8 mouse cellular contexts compared by ENCODE assay signal in the genomic region with DNA sequence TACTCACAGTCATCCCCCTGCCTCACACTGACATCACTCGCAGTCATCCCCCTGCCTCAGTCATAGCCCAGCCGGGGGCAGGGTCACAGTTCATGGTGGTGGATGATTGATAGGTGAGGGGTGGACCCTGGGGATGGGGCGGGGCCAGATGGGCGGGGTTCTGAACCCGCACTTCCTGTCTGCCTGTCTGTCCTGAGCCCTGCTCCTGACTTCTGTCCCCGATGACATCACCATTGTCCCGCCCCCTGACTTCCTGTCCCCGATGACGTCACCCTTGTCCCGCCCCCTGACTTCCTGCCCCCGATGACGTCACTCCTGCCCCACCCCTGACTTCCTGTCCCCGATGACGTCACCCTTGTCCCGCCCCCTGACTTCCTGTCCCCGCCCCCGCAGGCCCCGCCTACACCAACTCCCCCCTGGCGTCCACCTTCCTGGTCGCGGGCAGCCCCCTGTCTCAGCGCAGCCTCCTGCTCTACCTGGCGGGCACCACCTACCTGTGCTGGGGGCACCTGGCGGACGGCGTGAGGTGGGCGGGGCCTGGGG. TPM values are rescaled to one million over a fixed set of nuclear protein-coding genes. Genes with fewer than 3 reads are reported as not detected.
DNase-seq lines count a peak whose midpoint lies in the region; ATAC-seq lines count a peak whose summit lies in the region.

No protein-coding gene starts in this region.

- H3K4me3 ChIP-seq in embryonic facial prominence, embryonic 15.5 days (replicated peaks): 0 out of 2 replicates have a peak overlapping the region, but pooled peaks have one; percentile 3
- peak overlapping the region; percentile 81 for H3K4me3 ChIP-seq in megakaryocyte, embryonic 14.5 days (replicated peaks)
- H3K4me3 ChIP-seq in stomach, embryonic 15.5 days (replicated peaks): no peak overlapping the region

- H3K4me1 ChIP-seq in embryonic facial prominence, embryonic 15.5 days: no peaks in the 10 kb centered on the region
- no peaks in the 10 kb centered on the region; the same call in 1 of the 2 replicates for H3K4me1 ChIP-seq in megakaryocyte, embryonic 14.5 days
- no peaks in the 10 kb centered on the region for H3K4me1 ChIP-seq in stomach, embryonic 15.5 days

- H3K36me3 ChIP-seq in embryonic facial prominence, embryonic 15.5 days: peaks cover 20% of the 10 kb centered on the region; the same call in 1 of the 2 replicates
- H3K36me3 ChIP-seq in megakaryocyte, embryonic 14.5 days (replicated peaks; ENCODE audit: low read length): peaks cover 8% of the 10 kb centered on the region
- H3K36me3 ChIP-seq in stomach, embryonic 15.5 days: peaks cover 27% of the 10 kb centered on the region; the same call in 1 of the 2 replicates

- H3K4me2 ChIP-seq in embryonic facial prominence, embryonic 15.5 days (replicated peaks): no peak overlapping the region
- no peak overlapping the region for H3K4me2 ChIP-seq in stomach, embryonic 15.5 days

- H3K9ac ChIP-seq in embryonic facial prominence, embryonic 15.5 days: no peak overlapping the region
- H3K9ac ChIP-seq in stomach, embryonic 15.5 days: no peak overlapping the region

- peaks cover 35% of the 10 kb centered on the region for H3K9me3 ChIP-seq in embryonic facial prominence, embryonic 15.5 days (replicated peaks)
- H3K9me3 ChIP-seq in megakaryocyte, embryonic 14.5 days: peaks cover 54% of the 10 kb centered on the region
- H3K9me3 ChIP-seq in stomach, embryonic 15.5 days: peaks cover 18% of the 10 kb centered on the region

- ATAC-seq in embryonic facial prominence, embryonic 15.5 days (ENCODE audit: insufficient number of reproducible peaks, low FRiP score, low TSS enrichment, low read depth): 0 out of 2 replicates have a peak, but pooled peaks have one; percentile 50
- peak; percentile 61; the same call in 1 of the 2 replicates for ATAC-seq in stomach, embryonic 15.5 days (ENCODE audit: insufficient read depth, low FRiP score, low read depth)

- WGBS in embryonic facial prominence, embryonic 15.5 days: 80% methylated on average over 27 of the region's 27 CpGs
- 83% methylated on average over 27 of the region's 27 CpGs for WGBS in stomach, embryonic 15.5 days

- no peaks in the 10 kb centered on the region for H3K27me3 ChIP-seq in embryonic facial prominence, embryonic 15.5 days
- H3K27me3 ChIP-seq in megakaryocyte, embryonic 14.5 days (replicated peaks): no peaks in the 10 kb centered on the region
- H3K27me3 ChIP-seq in stomach, embryonic 15.5 days (replicated peaks): no peaks in the 10 kb centered on the region

- peak; percentile 24 to 31 for DNase-seq in adrenal gland, adult (ENCODE audit: inconsistent age in 2 of 2, low spot score in 1 of 2)
- DNase-seq in adrenal gland, adult 8-10 months: no peak
- DNase-seq in ovary, adult 18-20 months (ENCODE audit: low spot score): peak; percentile 13
- no peak for DNase-seq in ovary, postnatal 14 days (ENCODE audit: low spot score)
- peak; percentile 50 for DNase-seq in induced T-regulatory cell, adult 2 months (ENCODE audit: low read depth)

- no peak overlapping the region for H3K27ac ChIP-seq in embryonic facial prominence, embryonic 15.5 days (replicated peaks)
- no peak overlapping the region for H3K27ac ChIP-seq in stomach, embryonic 15.5 days

RNA-seq across cellular contexts. Expression of gene Asmt, which starts 1.9 kb away (rescaled TPM):
- total RNA-seq in adrenal gland, adult 8-10 months (2022): not detected
- polyA plus RNA-seq in embryonic facial prominence, embryonic 15.5 days (2015; fragmentation: Nextera tagmentation; extraction: Ambion mirVana): not detected in 2 replicates
- 0.10 and 2.0 TPM in 2 replicates for polyA plus RNA-seq in megakaryocyte, embryonic 14.5 days (2012; ENCODE audit: insufficient read depth, low replicate concordance)
- polyA plus RNA-seq in stomach, embryonic 15.5 days (2015; fragmentation: Nextera tagmentation; extraction: Ambion mirVana): not detected in 2 replicates

Comparison
In these comparisons a context has a peak if more than half of its experiments do, and no peak if none do; other contexts are left out.
1. DNase-seq: peak in adrenal gland, adult (2 of 2), ovary, adult 18-20 months (single experiment) and induced T-regulatory cell, adult 2 months (single experiment); none in adrenal gland, adult 8-10 months (single experiment) and ovary, postnatal 14 days (single experiment).